Mouse (Mus musculus): ENCODE results near the gene Zfp36l1.

Gene Zfp36l1

DNA sequence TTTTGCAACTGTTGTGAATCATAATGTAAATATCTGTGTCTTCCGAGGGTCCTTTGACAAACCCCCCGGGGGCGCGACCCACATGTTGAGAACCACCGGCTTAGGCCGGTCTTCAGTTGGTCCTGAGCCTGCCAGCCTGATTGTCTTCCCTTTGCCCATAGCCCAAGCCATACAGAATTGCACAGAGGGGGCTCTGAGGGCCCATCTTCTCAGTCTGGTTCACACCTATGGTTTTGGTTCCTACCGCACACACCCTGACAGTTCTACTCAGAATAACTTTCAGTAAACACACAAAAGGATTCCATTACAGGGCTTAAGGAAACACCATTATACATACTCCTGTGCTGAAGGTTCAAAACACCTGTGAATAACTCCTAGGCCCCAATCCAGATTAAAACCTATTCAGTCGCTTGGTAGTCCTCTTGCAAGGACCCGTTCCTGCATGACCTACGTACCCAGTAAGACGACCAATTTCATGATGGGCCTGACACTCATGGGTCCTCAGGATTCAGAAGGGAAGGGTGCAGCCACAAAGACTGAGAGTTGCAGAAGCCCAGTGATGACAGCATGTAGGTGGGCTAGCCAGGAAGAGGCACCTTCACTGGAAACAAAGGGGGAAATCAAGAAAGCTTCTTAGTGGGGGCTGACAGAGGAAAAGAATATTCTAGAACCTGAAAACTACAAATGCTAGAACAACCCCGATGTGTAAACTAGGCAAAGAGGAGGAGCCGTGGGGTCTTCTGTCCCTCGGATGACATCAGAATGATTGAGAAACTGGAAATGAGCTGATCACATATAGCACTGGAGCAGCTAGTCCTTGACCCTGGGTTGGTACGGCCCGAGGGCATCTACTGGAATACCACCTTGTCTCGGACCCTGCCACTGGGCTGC, 18.8 kb upstream of the Zfp36l1 start:
- in situ Hi-C loops (cut with MboI, MseI), result loop anchor here (10.0 kb wide), 1 partner anchor 357 kb away; no protein-coding TSS in a partner anchor

DNA sequence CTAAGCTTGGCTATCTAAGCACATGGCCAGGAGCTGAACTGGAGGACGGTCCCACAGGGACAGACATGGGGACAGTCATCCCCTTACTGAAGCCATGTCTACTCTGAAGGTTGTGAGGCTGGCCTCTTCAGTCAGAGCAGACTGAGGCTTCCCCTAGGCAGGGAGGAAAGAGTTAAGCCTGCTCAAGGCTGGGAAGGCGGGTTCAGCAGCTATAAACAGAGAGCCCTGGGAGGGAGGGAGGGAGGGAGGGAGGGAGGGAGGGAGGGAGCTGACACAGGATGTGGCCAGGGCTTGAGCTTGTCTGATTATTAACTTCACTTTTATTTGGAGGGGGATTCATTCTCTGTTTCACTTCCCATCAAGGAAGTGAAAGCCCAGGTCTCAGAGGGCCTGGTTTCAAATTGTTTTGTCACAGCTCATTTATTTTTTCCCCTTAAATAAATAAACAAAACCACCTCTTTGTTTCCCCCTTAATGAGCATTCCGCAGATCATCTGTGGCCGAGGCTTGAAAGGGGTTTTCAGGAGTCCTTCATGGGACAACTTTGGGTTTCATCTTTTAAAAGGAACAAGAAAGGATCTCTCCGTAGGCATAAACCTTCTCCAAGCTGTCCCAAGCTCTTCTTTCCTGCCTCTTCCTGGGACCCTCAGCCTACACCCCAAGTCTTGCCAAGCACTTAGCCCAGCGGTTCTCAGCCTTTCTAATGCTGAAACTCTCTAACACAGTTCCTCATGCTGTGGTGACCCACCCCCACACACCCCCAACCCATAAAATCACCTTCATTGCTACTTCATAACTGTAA, 17.9 kb upstream of the Zfp36l1 start:
- in situ Hi-C loops (cut with MboI, MseI), result loop anchor here (10.0 kb wide), 1 partner anchor 356 kb away; no protein-coding TSS in a partner anchor

DNA sequence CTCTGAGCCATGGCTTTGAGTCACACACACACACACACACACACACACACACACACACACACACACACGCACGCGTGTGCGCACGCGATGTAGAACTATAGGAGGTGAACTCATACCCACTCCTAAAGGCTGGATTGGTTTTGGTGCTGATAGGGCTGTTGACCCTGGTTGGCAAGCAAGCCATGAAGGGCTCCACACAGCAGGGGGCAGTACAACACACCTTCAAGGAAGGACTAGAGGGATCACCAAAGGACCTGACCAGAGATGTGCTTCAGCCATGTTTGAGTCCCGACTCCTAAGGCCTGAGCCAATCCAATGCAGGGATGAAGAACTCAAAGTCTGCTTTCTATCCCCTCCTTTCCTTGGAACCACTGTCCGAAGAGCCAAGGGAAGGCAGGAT, 16.7 kb upstream of the Zfp36l1 start:
- in situ Hi-C loops (cut with MboI, MseI), result no loop called here

DNA sequence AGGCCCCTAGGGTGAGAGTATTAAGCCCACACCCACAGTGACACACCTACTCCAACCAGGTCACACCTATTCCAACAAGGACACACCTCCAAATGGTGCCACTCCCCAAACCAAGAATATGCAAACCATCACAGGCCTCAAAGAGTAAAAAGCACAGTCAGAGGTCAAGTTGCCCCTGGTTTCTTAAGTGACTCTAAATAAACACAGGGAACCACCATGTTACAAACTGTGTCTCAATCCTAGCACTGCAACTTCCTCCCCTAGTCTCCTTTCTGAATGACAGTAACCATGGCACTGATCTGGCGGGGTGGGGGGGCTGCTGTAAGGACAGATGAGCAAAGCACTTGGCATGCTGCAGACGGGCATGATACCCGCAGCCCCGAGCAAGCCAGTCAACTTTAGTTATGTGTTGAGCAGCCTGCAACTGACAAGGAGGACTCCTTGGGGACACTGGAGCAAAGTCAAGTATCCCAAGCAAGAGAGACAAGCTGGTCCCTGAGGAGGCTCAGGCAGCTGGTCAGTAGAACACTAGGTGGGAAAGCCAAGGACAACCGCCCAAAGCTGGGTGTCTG, 14.5 kb upstream of the Zfp36l1 start:
- in situ Hi-C loops (cut with MboI, MseI), result no loop called here

DNA sequence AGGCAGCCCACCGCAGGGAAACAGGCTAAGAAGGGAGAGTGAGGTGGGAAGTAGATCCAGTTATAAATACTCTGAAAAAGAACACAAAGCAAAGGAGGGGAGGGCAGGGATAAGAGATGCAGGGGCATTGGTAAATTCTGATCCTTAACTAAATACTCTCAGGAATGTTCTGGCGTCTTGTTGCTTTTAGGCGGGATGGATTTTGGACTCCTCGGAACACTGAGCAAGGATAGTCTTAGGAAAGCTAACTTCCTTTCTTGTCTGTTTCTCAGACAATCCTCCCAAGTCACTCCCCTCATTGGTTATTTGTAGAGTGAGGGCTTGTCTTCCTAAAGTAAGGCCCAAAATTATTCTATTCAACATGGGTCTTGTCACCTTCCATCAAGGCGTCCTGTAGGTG, 12.5 kb upstream of the Zfp36l1 start:
- in situ Hi-C loops (cut with MboI, MseI), result no loop called here

- in situ Hi-C loops (cut with MboI, MseI), result loop anchor here (5.0 kb wide), 1 partner anchor 512 kb away; no protein-coding TSS in a partner anchor
Measured at GRCm38 (mm10) chr12:80124756-80125155, 11.9 kb upstream of the Zfp36l1 start.

GRCm38 (mm10) chr12:80124211-80124610, 11.4 kb upstream of the Zfp36l1 start:
- in situ Hi-C loops (cut with MboI, MseI), result loop anchor here (5.0 kb wide), 1 partner anchor 512 kb away; no protein-coding TSS in a partner anchor

DNA sequence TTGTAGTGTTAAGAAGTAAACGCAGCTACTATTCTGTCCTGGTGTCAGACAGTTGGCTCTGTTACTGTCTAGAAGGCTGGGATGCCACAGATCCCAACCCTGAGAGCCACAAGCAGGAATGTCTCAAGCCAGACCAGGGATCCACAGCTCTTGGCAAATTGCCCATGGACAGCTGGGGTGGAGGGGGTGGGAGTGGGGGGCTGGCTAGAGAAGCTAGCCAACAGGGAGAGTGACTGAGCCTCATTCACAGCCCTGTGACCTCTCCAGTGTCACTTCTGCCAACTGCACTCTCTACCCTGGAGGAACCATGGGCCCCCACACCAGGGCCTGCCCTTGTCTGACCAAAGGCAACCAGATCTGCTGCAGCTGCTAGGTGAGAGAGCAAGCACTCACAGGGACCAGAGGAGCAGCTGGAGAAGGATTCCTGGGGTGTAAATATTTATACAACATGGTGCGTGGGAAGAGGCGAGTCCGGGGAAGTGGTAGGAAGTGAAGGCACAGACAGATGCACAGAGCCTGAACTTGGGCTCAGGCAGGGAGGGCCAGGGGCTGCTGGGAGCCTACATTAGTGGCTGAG, 10.5 kb upstream of the Zfp36l1 start:
- in situ Hi-C loops (cut with MboI, MseI), result loop anchor here (5.0 kb wide), 1 partner anchor 511 kb away; no protein-coding TSS in a partner anchor

DNA sequence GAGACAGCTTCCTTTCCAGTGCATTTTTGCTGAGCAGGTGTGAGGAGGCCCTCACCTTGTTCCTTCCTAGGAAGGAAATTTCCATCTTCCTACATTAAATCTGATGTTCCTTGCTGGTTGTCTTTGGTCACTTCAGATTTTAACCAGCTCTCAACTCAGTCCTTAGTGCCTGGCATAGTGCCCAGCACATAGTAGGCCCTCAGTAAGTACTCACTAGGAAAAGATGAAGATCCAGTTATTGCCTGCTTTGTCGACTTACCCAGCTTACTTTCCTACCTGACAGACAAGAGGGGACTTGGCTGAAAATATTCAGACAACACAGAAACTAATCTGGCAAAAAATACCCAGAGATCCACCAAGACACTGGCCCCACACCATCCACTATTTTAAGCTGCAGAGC, 8.6 kb upstream of the Zfp36l1 start:
- in situ Hi-C loops (cut with MboI, MseI), result loop anchor here (5.0 kb wide), 1 partner anchor 509 kb away; no protein-coding TSS in a partner anchor

GRCm38 (mm10) chr12:80118588-80118987, 5.8 kb upstream of the Zfp36l1 start:
- in situ Hi-C loops (cut with MboI, MseI), result no loop called here

DNA sequence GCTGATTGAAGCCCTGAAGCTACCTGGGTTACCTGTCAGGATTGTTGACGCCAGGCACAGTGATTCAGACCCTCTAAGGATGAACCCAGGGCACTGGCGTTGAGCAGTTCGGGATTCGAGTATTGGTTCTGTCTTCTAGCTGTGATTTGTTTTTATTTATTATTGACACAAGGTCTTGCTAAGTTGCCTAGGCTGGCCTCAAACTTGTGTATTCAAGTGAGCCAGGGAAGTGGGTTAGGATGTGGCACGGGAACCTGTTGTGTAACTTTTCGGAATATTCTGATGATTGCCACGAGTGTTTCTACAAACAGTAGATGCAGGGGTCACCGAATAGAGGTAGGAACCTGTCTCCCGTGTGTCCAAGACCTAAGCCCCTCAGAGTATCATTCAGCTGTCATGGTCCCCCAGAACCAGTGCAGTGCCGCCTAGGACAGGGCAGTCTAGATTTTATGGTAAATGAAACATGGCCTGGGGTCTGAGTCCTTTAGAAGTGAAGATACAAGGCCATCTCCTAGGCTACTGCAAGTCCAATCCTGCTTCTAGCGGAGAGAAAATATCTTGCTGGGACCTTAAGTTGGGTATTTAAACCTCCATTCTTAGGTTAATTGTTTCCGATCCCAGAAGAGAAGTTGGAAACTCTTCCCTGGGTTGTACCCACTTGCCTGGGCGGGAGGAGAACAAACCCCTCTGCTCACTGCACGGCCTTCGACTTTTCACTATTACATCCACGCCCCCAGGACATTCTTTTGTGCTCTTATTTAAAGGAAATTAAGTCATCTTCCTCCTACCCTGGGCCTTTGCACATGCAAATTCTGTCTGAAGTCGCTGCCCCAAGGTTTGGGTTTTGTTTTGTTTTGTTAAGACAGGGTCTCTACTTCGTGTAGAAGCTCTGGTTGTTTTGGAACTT, 3.6 kb upstream of the Zfp36l1 start:
- in situ Hi-C loops (cut with MboI, MseI), result no loop called here

DNA sequence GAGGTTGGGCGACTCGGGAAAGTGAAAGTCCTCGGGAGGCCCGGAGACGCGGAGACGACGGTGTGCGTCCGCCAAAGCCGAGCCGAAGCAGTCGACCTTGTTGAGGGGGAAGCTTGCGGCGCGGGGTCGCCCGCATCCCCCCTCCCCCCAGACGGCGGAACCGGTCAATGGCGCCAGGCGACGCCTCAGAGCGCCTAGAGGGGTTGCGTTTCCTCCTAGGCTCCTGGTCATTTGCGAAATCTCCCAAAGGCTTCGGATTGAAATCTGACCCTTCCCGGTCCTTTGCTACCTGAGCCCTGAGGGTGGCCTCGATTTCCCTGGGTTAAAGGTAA, 3.0 kb upstream of the Zfp36l1 start:
- in situ Hi-C loops (cut with MboI, MseI), result no loop called here

DNA sequence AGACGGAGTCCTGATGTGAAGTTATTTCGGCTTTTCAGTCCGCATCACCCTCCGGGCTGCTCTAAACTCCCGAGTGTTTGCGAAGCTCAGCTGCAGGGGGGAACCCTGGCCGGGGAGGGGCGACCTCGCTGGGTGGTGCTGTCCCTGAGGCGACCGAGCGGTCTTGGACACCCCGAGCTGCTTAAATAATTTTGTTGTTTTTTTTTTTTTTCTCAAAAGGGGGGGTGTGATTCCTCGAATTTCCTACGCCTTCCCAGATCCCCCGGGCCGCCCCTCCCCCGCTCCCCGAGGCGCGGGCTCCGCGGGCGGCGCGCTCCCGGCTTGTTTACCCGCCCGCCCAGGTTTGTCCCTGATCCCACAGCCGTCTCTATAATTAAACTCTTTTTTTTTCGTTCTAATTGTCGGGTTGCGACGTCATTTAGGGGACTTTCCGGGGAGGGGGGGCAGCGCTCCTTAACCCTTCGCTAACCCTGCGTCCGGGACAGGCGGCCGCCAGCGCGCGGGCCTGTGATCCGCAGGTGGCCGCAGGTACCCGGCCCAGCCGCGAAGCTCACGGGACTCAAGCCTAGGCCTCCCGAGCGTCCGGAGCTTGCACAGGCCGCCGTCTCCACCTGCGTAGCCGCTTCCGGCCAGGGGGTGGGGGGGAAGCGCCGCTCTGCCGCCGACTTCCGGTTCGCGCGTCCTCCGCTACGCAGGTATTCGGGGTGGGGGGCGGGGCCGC, 2.5 kb upstream of the Zfp36l1 start:
- in situ Hi-C loops (cut with MboI, MseI), result no loop called here

DNA sequence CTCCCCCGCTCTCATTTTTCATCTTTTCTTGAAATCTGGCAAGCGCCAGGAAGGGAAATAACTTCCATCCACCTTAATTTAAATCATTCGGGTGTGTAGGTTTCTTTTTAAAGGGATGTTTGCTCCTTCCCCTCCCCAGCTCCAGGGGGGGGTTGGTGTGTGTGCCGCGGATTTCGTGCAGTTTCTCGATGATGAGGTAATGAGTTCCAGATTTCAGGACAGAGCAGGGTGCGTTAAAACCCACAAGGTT, 2.0 kb upstream of the Zfp36l1 start:
- in situ Hi-C loops (cut with MboI, MseI), result no loop called here

- in situ Hi-C loops (cut with MboI, MseI), result no loop called here
Measured at GRCm38 (mm10) chr12:80114031-80114891, 1.4 kb upstream of the Zfp36l1 start.

DNA sequence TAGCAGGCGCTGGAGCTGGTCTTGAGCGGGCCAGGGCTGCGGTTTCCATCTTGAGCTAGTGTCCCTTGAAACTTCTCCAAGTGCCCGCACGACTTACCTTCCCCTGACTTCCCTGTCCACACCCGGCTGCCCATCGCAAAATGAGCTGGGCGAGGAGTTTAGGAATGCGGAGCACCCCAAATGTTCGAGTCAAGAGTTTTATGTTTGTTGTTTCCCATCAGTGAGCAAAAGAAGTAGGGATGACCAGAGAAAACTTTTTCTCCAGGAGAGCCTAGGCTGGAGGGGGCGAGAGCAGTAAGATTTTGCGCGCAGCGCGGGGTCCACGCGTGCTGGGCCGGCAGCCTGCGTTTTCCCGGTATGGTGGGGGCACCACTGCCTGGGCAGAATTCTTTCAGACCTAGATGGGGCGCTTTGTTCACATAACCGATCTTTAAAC, 791 bp upstream of the Zfp36l1 start:
- in situ Hi-C loops (cut with MboI, MseI), result no loop called here

DNA sequence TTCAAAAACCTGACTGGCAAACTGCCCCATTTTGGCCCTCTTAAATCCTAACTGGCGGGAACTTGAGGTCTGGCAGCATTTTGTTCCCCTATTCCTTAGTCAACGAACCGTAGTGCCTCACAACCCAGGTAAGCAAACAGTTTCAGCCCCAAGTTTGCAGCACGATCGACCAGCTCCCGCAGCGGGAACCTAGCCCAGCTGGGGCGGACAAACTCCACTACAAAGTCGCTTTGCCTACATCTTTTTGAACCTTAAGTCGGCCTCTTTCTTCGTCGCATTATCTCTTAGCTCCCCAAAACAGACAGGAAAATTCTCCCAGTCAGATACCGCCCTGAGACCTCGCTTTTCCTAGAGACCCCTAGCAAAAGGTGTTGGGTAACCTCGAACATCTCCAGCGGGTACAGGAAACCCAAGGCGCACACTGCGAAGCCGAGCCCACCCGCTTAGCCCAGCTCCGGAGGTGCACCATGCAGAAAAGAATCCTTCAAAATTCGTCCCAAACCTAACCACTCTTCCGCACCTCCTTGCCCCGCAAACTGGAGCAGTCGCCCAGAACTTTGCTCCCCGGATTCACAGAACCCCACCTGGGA, 647 bp downstream of the Zfp36l1 start:
- in situ Hi-C loops (cut with MboI, MseI), result no loop called here

DNA sequence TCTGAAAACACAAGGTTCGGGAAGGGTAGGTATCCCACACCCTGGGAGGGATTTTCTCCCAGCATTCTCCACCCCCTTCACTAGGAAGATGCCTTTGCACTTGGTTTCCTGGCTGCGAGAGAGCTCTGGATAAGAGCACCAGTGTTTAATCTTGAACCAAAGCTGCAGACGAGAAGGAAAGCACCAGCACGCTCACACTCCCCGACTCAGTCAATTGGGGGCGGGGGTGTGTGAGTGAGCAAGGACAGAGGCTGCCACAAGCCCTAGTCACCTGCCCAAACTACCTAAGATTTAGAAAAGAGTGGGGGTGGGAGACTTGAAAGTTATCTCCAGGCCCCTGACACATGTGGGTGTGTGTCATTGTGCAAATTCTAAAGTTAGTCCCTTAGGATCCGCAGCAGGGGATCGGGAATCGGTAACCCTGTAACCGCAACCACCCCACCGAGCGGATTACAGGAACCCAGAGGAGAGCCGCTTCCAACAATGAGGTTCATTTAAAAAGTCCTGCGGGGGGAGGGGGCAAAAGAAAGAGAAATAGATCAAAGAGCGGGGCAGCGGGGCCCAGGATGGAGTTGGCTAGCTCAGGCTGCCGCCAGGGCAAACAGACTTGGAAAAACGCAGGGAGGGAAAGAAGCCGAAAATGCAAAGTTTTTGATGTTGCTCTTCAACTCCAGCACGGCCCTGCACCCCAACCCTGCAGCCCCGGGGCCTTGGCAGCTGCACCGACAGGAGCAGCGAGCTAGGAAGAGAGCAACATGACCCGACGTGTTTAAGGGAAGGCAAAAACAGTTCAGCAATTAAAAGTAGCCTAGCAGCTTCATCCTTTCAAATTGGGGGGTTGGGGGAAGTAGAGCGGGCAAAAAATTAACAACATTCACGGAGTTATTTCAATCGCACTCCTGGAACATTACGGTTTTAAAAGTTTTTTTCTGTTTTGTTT, 1.4 kb downstream of the Zfp36l1 start:
- in situ Hi-C loops (cut with MboI, MseI), result no loop called here

All from regulatory T cell (primary cell).